Mouse (Mus musculus) megakaryocyte, embryonic 14.5 days (primary cell): ENCODE measurements around the gene Dapk3.

Experiments used
- FLI1 ChIP-seq: IDR thresholded peaks from 2 replicates; pipeline ENCODE4 v1.6.1; 2012; ENCODE audit warnings: low read length, inconsistent platforms, mixed read lengths
- GATA1 ChIP-seq: IDR thresholded peaks from 3 replicates; pipeline ENCODE4 v1.6.1; 2012; ENCODE audit warnings: mixed read lengths, low read length, inconsistent platforms, borderline replicate concordance

DNA sequence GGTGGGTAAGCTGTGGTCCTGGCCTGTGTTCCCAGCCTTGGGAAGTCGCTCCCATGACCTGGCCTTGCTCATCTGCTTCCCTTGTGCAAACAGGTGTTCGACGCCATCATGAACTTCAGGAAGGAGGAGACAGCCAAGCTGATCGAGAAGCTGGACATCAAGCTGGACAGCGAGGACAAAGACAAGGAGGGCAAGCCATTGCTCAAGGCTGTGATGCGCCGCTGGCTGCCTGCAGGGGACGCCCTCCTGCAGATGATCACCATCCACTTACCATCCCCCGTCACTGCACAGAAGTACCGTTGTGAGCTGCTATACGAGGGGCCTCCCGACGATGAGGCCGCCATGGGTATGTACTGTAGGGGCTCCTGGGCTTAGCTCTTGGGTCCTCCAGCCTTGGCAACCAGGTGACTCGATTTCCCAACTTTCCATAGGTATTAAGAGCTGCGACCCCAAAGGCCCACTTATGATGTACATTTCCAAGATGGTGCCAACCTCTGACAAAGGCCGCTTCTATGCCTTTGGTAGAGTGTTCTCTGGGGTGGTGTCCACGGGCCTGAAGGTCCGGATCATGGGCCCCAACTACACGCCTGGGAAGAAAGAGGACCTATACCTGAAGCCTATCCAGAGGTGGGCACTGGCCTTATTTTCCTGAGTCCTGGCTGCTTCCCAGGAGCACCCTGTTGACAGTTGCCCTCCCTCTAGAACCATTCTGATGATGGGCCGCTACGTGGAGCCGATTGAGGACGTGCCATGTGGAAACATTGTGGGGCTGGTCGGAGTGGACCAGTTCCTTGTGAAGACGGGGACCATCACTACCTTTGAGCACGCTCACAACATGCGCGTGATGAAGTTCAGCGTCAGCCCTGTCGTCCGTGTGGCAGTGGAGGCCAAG, 3.1 kb upstream of the Dapk3 start:
- no peak for TF ChIP-seq GATA1
- TF ChIP-seq FLI1: no peak
